Mouse (Mus musculus) ES-E14 (cell line): ENCODE results near the gene Pla2g6.

Source experiments
- CHD2 ChIP-seq: IDR thresholded peaks from 2 replicates; pipeline ENCODE4 v1.6.1; 2014; ENCODE audit warnings: mild to moderate bottlenecking, low read depth, low read length, inconsistent platforms
- HCFC1 ChIP-seq: IDR thresholded peaks from 2 replicates; pipeline ENCODE4 v1.6.1; 2012; ENCODE audit warnings: low read length, inconsistent platforms, borderline replicate concordance; ENCODE audit not compliant: insufficient read depth
- MAFK ChIP-seq: IDR thresholded peaks from 2 replicates; pipeline ENCODE4 v1.6.1; 2014; ENCODE audit warnings: mild to moderate bottlenecking, low read depth, low read length, inconsistent platforms; ENCODE audit not compliant: insufficient read depth
- ZC3H11A ChIP-seq: IDR thresholded peaks from 2 replicates; pipeline ENCODE4 v1.6.1; 2012; ENCODE audit warnings: low read depth, mild to moderate bottlenecking, inconsistent platforms, low read length, borderline replicate concordance
- ZNF384 ChIP-seq: IDR thresholded peaks from 2 replicates; pipeline ENCODE4 v1.6.1; 2012; ENCODE audit warnings: low read depth, low read length, inconsistent platforms

GRCm38 (mm10) chr15:79270317-79271123 is 57.7 kb downstream of the Pla2g6 start:
- TF ChIP-seq ZC3H11A = no peak
- no peak for TF ChIP-seq HCFC1
- TF ChIP-seq MAFK = no peak
- TF ChIP-seq ZNF384 = no peak
- TF ChIP-seq CHD2 = no peak
